In genomic region chr19:44030024-44030423, GRCm38 (mm10) we compare ENCODE assay signal across 27 mouse cellular contexts. TPM values are rescaled to one million over a fixed set of nuclear protein-coding genes. Genes with fewer than 3 reads are reported as not detected.
DNase-seq lines count a peak whose midpoint lies in the region; ATAC-seq and TF ChIP-seq lines count a peak whose summit lies in the region.
"Had no signal": no experiment of that assay in that cellular context is flagged by ENCODE, and none has a peak within 500 bp of the region (broad histone marks: within the 10 kb centered on the region; RNA-seq: fewer than 3 reads in every experiment).

No protein-coding gene starts in this region.

- WGBS in heart, adult 2 months, result 81% methylated on average over 5 of the region's 5 CpGs
- WGBS in stomach, embryonic 14.5 days, result 82% methylated on average over 5 of the region's 5 CpGs
- 71% methylated on average over 5 of the region's 5 CpGs for WGBS in stomach, embryonic 16.5 days

- no peak for TF ChIP-seq POLR2A in heart, adult 2 months (IDR thresholded peaks at IDR 0.05; ENCODE audit: insufficient read depth, low read depth, low read length)

- no peaks in the 10 kb centered on the region for H3K79me2 ChIP-seq in heart, adult 2 months (replicated peaks; ENCODE audit: control insufficient read depth, insufficient read depth, low read length)

- no peak for TF ChIP-seq EP300 in heart, adult 2 months (IDR thresholded peaks at IDR 0.05; ENCODE audit: insufficient read depth, low read depth, low read length)

- H3K9ac ChIP-seq in heart, adult 2 months (ENCODE audit: low read depth, low read length), result no peak overlapping the region
- no peak overlapping the region for H3K9ac ChIP-seq in stomach, embryonic 14.5 days (replicated peaks; ENCODE audit: low read depth, low read length)
- no peak overlapping the region for H3K9ac ChIP-seq in stomach, embryonic 16.5 days (ENCODE audit: low read length)
- H3K9ac ChIP-seq: embryonic facial prominence, embryonic 12.5 days had no signal

- no peak overlapping the region for H3K4me2 ChIP-seq in stomach, embryonic 14.5 days (replicated peaks; ENCODE audit: low read depth, low read length)
- no peak overlapping the region for H3K4me2 ChIP-seq in stomach, embryonic 16.5 days (ENCODE audit: low read depth, low read length)
- H3K4me2 ChIP-seq: embryonic facial prominence, embryonic 12.5 days had no signal

- no peak overlapping the region for H3K4me3 ChIP-seq in heart, adult 2 months
- H3K4me3 ChIP-seq in stomach, embryonic 14.5 days (ENCODE audit: low read depth, low read length), result no peak overlapping the region
- H3K4me3 ChIP-seq in stomach, embryonic 16.5 days (replicated peaks; ENCODE audit: low read length), result no peak overlapping the region
- H3K4me3 ChIP-seq: embryonic facial prominence, embryonic 10.5 days; embryonic facial prominence, embryonic 12.5 days had no signal

- H3K4me1 ChIP-seq in heart, adult 2 months (ENCODE audit: control insufficient read depth, insufficient read depth, low read length), result no peaks in the 10 kb centered on the region
- H3K4me1 ChIP-seq in stomach, embryonic 14.5 days (ENCODE audit: control insufficient read depth, insufficient read depth, low read length), result no peaks in the 10 kb centered on the region
- 0 out of 2 replicates have a peak, but pooled peaks cover 3% of the 10 kb centered on the region for H3K4me1 ChIP-seq in stomach, embryonic 16.5 days (ENCODE audit: control insufficient read depth, insufficient read depth, low read length)
- H3K4me1 ChIP-seq: embryonic facial prominence, embryonic 12.5 days had no signal

- TF ChIP-seq CTCF in heart, adult 2 months (IDR thresholded peaks at IDR 0.05), result no peak

- ATAC-seq in stomach, embryonic 14.5 days (ENCODE audit: insufficient number of reproducible peaks, insufficient read depth, low FRiP score, low read depth), result peak; percentile 71; the same call in 1 of the 2 replicates
- ATAC-seq in stomach, embryonic 16.5 days (ENCODE audit: insufficient read depth, low FRiP score), result peak; percentile 56; the same call in 1 of the 2 replicates
- ATAC-seq: activated CD4-positive, CD25-positive, alpha-beta regulatory T cell, adult 4 months; CD4-positive, CD25-positive, alpha-beta regulatory T cell, adult 4 months; forebrain, embryonic 14.5 days; forebrain, embryonic 16.5 days; Patski had no signal

- H3K27me3 ChIP-seq in heart, adult 2 months (ENCODE audit: control insufficient read depth, insufficient read depth, low read length), result no peaks in the 10 kb centered on the region
- H3K27me3 ChIP-seq in stomach, embryonic 14.5 days (ENCODE audit: control insufficient read depth, insufficient read depth, low read length), result no peaks in the 10 kb centered on the region
- H3K27me3 ChIP-seq in stomach, embryonic 16.5 days (ENCODE audit: control insufficient read depth, insufficient read depth, low read length), result no peaks in the 10 kb centered on the region
- H3K27me3 ChIP-seq: CH12.LX; embryonic facial prominence, embryonic 12.5 days; Patski had no signal

- no peaks in the 10 kb centered on the region for H3K36me3 ChIP-seq in heart, adult 2 months (ENCODE audit: control insufficient read depth, insufficient read depth, low read length)
- no peaks in the 10 kb centered on the region for H3K36me3 ChIP-seq in stomach, embryonic 14.5 days (ENCODE audit: control insufficient read depth, insufficient read depth, low read length)
- no peaks in the 10 kb centered on the region for H3K36me3 ChIP-seq in stomach, embryonic 16.5 days (ENCODE audit: control insufficient read depth, insufficient read depth, low read length)

- peak; percentile 5 for DNase-seq in heart, adult 11 months
- no peak for DNase-seq in heart, adult 2 months
- DNase-seq in ovary, postnatal 36 days (ENCODE audit: low spot score), result no peak
- no peak for DNase-seq in kidney, postnatal 10 days
- DNase-seq: adrenal gland, adult 8-10 months; adrenal gland, postnatal 14 days; adrenal gland, postnatal 36 days; B cell, adult 2 months; cerebellum, adult 11-12 months; cerebellum, adult 2 months; cerebellum, adult 9-10 months; cerebellum, postnatal 10 days; cerebellum, postnatal 25 days had no signal

- no peaks in the 10 kb centered on the region for H3K9me3 ChIP-seq in stomach, embryonic 14.5 days (ENCODE audit: control insufficient read depth, low read depth, low read length)
- no peaks in the 10 kb centered on the region for H3K9me3 ChIP-seq in stomach, embryonic 16.5 days (replicated peaks; ENCODE audit: control insufficient read depth, low read length)
- H3K9me3 ChIP-seq: embryonic facial prominence, embryonic 10.5 days; embryonic facial prominence, embryonic 12.5 days; G1E had no signal

- intact Hi-C loops in heart, adult 2 months (cut with DNase I), result no loop called here

- no peak overlapping the region for H3K27ac ChIP-seq in heart, adult 2 months
- no peak overlapping the region for H3K27ac ChIP-seq in stomach, embryonic 14.5 days (ENCODE audit: low read length)
- H3K27ac ChIP-seq in stomach, embryonic 16.5 days (ENCODE audit: low read length), result no peak overlapping the region
- H3K27ac ChIP-seq: embryonic facial prominence, embryonic 10.5 days; embryonic facial prominence, embryonic 12.5 days had no signal

RNA-seq across cellular contexts. Expression of gene Cyp2c23, which starts 1.0 kb away (rescaled TPM):
- not detected for total RNA-seq in heart, adult 2 months (2021)
- polyA plus RNA-seq in heart, adult 2 months (2012; rRNA removed), result 0.12 TPM in 1 of 2 replicates, not detected in the other
- polyA plus RNA-seq in stomach, embryonic 14.5 days (2014; fragmentation: Nextera tagmentation; extraction: Ambion mirVana), result 1.7 TPM in 2 replicates
- polyA plus RNA-seq in stomach, embryonic 16.5 days (2015; fragmentation: Nextera tagmentation; extraction: Ambion mirVana), result 4.0 and 4.1 TPM in 2 replicates
- polyA plus RNA-seq: activated CD4-positive, CD25-positive, alpha-beta regulatory T cell, adult 4 months; CD4-positive, CD25-positive, alpha-beta regulatory T cell, adult 4 months; cerebellum, adult 2 months; embryonic facial prominence, embryonic 10.5 days; embryonic facial prominence, embryonic 12.5 days; embryonic facial prominence, embryonic 14.5 days; forebrain, embryonic 11.5 days; forebrain, embryonic 14.5 days; forebrain, embryonic 16.5 days; G1E had no signal

RNA-seq across cellular contexts. Expression of gene Erlin1, which starts 39.6 kb away (rescaled TPM):
- total RNA-seq in heart, adult 2 months (2021), result 1 to 10 TPM; 6.0 to 7.8 TPM
- polyA plus RNA-seq in heart, adult 2 months (2012; rRNA removed), result 4.1 and 6.3 TPM in 2 replicates
- polyA plus RNA-seq in stomach, embryonic 14.5 days (2014; fragmentation: Nextera tagmentation; extraction: Ambion mirVana), result 38.9 and 42.7 TPM in 2 replicates
- polyA plus RNA-seq in stomach, embryonic 16.5 days (2015; fragmentation: Nextera tagmentation; extraction: Ambion mirVana), result 48.9 and 56.6 TPM in 2 replicates

RNA-seq across cellular contexts. Expression of gene Cpn1, which starts 43.7 kb away (rescaled TPM):
- total RNA-seq in heart, adult 2 months (2021), result under 1 TPM in 1 of 2 experiments, not detected in 1; 0.31 TPM
- polyA plus RNA-seq in heart, adult 2 months (2012; rRNA removed), result 0.18 and 0.47 TPM in 2 replicates
- polyA plus RNA-seq in stomach, embryonic 14.5 days (2014; fragmentation: Nextera tagmentation; extraction: Ambion mirVana), result 46.3 and 54.7 TPM in 2 replicates
- 56.6 and 69.2 TPM in 2 replicates for polyA plus RNA-seq in stomach, embryonic 16.5 days (2015; fragmentation: Nextera tagmentation; extraction: Ambion mirVana)
- total RNA-seq: adrenal gland, adult 18-20 months; G1E had no signal
- polyA plus RNA-seq: CD4-positive, CD25-positive, alpha-beta regulatory T cell, adult 4 months; embryonic facial prominence, embryonic 12.5 days; G1E had no signal

Comparison
In these comparisons a context has a peak if more than half of its experiments do, and no peak if none do; other contexts are left out.
1. RNA of gene Cpn1, which starts 43.7 kb away (polyA plus RNA-seq): 56.6 to 69.2 TPM in stomach, embryonic 16.5 days and 46.3 to 54.7 TPM in stomach, embryonic 14.5 days; 0.18 to 0.47 TPM in heart, adult 2 months; every median in the first group is over 10 times any median in the second.